Mouse (Mus musculus) layer of hippocampus, adult 8-10 months (tissue): Measurements from ENCODE around the gene Gpr26. TPM values are rescaled to one million over a fixed set of nuclear protein-coding genes. Genes with fewer than 3 reads are reported as not detected.

ENCODE experiments used
- DNase-seq, 2 experiments: peaks; one replicate each; pipeline ENCODE4 v3.0.0; 2022; ENCODE audit warnings: low spot score in 2 of 2
- total RNA-seq, 4 experiments: library from RNA; stranded (reverse); gene quantifications; 2 replicates each; pipeline ENCODE4 v1.2.4; 2022

Gene Gpr26
- total RNA-seq, 4 experiments from 2014 or later, result 55.4 to 68.6 (median 60.9) TPM

- DNase-seq, result no peak
Observed at GRCm38 (mm10) chr7:132025591-132025990, 59.3 kb downstream of the Gpr26 start.

- DNase-seq, result no peak
Observed at GRCm38 (mm10) chr7:132026671-132027070, 60.4 kb downstream of the Gpr26 start.

GRCm38 (mm10) chr7:132031940-132032531 lies 65.8 kb downstream of the Gpr26 start:
- DNase-seq, result peak; percentile 26 to 30

Other genes with a start within 250 kb of the Gpr26 start
- gene Cpxm2, start 188.3 kb downstream of the Gpr26 start, total RNA-seq, result 1 to 10 TPM; 1.7 to 2.9 (median 2.7) TPM